Mouse (Mus musculus): ENCODE measurements around the gene Mon2.

- TF ChIP-seq RAD21 (IDR thresholded peaks at IDR 0.05; ENCODE audit: low read depth, low read length) = no peak; the same call in 1 of the 2 replicates
- no peak for TF ChIP-seq ETS1 (IDR thresholded peaks at IDR 0.05; ENCODE audit: low read depth, low read length)
- TF ChIP-seq EP300 (IDR thresholded peaks at IDR 0.05; ENCODE audit: low read depth in 1 of 2, low read length in 2 of 2) = no peak
- no peak for TF ChIP-seq MXI1 (IDR thresholded peaks at IDR 0.05; ENCODE audit: low read depth, low read length)
- no peak; a peak in 1 of 6 replicates for TF ChIP-seq CTCF (IDR thresholded peaks at IDR 0.05 in 2 of 3, conservative IDR thresholded peaks at IDR 0.05 in 1 of 3; ENCODE audit: control insufficient read depth in 1 of 3, insufficient read depth in 1 of 3, low read depth in 2 of 3, low read length in 3 of 3, poor library complexity in 1 of 3, severe bottlenecking in 1 of 3)
- TF ChIP-seq CHD2 (IDR thresholded peaks at IDR 0.05; ENCODE audit: low read length) = no peak
- TF ChIP-seq UBTF (IDR thresholded peaks at IDR 0.05; ENCODE audit: borderline replicate concordance, insufficient read depth, low read depth, low read length) = no peak
- TF ChIP-seq MYC (IDR thresholded peaks at IDR 0.05; ENCODE audit: low read depth, low read length) = no peak
- no peak for TF ChIP-seq MYB (IDR thresholded peaks at IDR 0.05; ENCODE audit: low read depth, low read length)
- TF ChIP-seq CHD1 (IDR thresholded peaks at IDR 0.05; ENCODE audit: low read depth, low read length) = no peak
- no peak for TF ChIP-seq POLR2A (IDR thresholded peaks at IDR 0.05; ENCODE audit: control insufficient read depth in 1 of 2, insufficient read depth in 1 of 2, low read depth in 1 of 2, low read length in 2 of 2, poor library complexity in 1 of 2)
- TF ChIP-seq GATA1 (IDR thresholded peaks at IDR 0.05; ENCODE audit: low read depth, low read length) = no peak
- TF ChIP-seq TBP (IDR thresholded peaks at IDR 0.05; ENCODE audit: low read depth, low read length) = no peak
These were observed 74.3 kb downstream of the Mon2 start for GRCm38 (mm10) chr10:123001985-123002384.
